Mouse (Mus musculus): ENCODE results near the gene Nbeal2.

DNA sequence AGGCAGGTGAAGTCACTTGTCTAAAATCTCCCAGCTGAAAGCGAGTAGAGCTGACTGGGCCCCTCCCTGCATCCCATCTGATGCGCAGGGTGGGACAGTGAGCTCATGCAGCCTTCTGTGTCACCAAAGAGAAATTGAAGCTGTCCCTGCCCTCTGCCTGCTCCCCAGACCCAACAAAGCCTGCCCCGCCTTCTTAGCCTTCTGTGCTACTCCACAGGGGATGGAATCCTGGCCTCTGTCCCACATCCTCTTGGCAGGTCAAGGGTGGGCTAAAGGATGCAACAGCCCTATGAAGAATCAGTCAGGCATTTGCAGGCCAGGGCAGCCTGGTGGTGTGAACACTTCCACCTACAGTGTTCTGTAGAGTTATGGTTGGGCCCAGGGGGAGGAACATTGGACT lies 43.5 kb upstream of the Nbeal2 start:
- TF ChIP-seq CTCF (IDR thresholded peaks at IDR 0.05; ENCODE audit: control insufficient read depth, insufficient read depth, low read length), result no peak
- no peak for TF ChIP-seq POLR2A (IDR thresholded peaks at IDR 0.05; ENCODE audit: borderline replicate concordance, control insufficient read depth, low read depth, low read length)
